Mouse (Mus musculus): ENCODE measurements around the gene A630076J17Rik.

DNA sequence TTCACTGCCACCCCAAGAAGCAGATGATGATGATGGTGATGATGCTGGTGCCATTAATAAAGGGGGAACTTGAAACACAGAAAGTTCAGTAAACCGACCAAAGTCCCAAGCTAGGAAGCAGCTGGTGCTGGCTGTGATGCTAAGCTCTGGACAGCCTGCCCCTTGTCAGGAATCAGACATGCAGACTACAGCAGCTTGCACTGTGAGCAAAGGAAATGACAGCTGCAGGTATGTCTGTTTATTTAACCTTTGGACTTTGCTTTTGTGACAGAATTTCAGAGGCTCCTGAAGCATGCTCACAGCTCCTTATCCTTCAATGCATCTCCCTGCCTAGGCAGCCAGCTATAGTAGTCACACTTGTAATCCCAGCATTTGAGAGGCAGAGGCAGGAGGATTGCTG lies at the start of gene A630076J17Rik:
- no peak for TF ChIP-seq POLR2A (IDR thresholded peaks at IDR 0.05; ENCODE audit: low read depth, low read length)
- TF ChIP-seq CTCF (conservative IDR thresholded peaks at IDR 0.05; ENCODE audit: insufficient read depth, insufficient read length, low read depth, low read length) = no peak
